Mouse (Mus musculus) ES-CJ7 (cell line): Measurements from ENCODE around the gene Cdh5.
"Not testable (repeated sequence)": the region's sequence is repeated elsewhere in the genome, so short reads cannot be mapped to it uniquely, and the experiment has no call there.

ENCODE experiments used
- DNase-seq: peaks from one replicate; pipeline ENCODE4 v3.0.0; 2011; ENCODE audit warnings: low read depth, low spot score

The Cdh5 gene

GRCm38 (mm10) chr8:104101415-104101814 is at the start of gene Cdh5:
Gene Cdh5, plus strand, starts transcription at chr8:104101625.
- no peak for DNase-seq

DNA sequence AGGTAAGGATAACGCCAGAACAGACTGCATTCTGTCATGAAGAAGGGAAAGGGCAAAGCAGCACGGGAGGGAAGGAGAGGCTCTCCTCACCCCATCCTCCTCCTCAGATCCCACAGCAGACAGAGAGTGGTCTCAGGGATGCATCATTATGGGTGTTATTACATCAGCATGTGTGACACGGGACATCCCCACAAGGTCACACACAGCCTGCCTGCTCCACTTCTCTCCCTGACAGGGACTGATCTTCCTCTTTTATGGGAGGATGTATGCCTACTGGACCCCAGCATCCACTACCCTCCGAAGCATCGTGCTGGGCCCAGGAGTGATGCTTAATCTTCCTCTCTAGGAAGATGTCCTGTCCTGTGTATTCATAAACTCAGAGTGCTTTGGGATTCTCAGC is 41.5 kb upstream of the Cdh5 start:
- no peak for DNase-seq

DNA sequence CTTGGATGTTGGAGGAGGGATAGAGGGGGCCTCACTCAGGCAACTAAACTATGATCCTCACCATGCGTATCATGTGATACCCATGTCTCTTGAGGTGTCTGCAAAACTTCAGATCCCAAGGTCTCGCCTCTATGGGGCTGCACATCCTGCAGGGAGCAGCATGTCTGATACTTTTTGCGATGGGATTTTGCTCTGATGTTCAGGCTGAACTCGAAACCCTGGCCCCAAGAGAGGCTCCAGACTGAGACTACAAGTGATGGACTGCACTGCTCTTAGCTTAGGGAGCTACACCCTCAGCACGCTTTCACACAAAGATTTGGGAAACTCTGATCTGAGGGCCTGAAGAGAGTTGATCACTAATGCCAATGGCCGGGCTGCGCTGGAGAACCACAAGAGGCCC is 41.0 kb upstream of the Cdh5 start:
- DNase-seq, result no peak

GRCm38 (mm10) chr8:104061048-104061988 is 40.1 kb upstream of the Cdh5 start:
- DNase-seq, result no peak

DNA sequence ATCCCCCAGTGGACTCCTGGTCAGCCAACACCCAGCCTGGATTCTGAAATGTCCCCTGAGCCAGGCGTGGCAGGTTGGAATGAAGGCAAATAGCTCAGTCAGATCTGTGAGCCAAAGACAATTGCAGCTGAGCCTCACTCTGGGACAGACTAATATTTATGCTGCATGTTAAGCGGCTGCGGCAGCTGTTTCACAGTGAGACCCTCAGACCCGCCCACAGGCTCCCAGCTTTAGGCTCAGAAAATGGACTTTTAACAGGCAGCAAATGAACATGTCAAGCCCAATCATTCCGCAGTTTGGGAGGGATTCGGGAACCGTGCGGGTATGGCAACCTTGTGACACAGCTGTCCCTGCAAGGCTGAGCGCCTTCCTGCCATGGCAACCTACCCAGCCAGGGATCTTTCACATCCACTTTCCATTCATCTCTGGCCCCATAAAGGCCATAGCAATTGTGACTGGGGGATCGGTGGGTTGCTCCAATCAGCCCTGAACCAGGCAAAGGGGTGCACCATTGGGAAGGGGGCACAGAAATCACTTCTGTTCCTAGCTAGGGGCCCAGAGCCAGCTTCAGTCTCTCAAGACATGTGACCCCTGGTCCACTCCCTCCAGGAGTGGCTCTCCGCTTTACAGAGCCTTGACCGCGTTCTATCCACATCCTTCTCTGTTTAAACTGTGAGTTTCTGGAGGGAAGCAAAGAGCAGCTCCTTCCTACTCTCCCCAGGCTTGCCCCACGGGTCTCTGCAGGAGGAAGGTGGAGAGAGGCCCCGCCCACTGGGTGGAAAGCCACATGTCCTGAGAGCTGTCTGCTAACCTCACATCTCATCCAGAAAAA is 39.2 kb upstream of the Cdh5 start:
- DNase-seq, result no peak

DNA sequence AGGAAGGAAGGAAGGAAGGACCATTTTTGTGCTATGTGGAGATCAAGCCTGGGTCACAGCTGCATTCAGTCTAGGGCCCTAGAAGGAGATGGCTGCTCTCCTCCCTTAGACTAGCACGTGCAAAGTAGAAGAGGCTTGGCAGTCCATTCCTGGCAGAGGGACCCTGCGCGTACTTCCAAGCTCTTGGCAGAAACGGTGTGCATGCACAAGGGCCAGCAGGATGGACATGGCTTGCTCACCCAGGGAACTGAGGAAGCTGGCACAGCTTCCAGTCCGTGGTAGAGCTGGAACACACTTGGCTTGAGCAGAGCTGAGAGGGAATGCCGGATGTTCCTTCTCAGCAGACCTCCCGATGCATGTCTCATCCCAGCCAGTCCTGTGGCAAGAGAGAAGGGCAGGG is 36.2 kb upstream of the Cdh5 start:
- no peak for DNase-seq

- no peak for DNase-seq
Observed at GRCm38 (mm10) chr8:104065906-104066518, 35.4 kb upstream of the Cdh5 start.

GRCm38 (mm10) chr8:104067390-104067925 is 34.0 kb upstream of the Cdh5 start:
- DNase-seq, result no peak

DNA sequence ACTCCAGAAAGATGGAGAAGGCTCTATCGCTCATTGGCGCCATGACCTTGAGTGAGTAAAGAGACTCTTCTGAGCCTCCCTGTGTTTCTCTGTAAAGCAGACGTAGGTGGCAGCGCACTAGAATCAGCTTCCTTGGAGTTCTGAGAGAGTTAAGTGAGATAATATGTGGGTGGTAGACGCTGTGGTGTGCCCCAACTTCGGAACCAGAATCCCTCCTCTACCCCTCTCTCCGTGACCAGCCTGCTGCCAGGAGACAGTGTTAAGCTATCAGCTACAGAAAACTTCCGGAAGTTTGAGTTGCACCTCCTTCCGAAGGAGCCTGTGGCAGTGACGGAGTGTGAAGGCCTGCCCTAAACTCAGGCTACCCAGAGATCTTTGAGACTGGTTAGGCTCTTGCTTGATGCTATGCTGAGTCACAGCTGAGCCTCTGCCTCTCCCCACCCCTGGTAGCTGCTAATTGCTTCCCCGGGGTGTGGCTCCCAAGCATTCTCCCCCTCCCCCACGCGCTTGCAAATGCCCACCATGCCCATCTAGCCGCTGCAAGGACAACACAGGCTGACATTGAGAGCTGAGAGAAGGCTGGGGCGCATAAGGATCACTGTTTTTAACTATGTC is 32.9 kb upstream of the Cdh5 start:
- peak; percentile 89 for DNase-seq

DNA sequence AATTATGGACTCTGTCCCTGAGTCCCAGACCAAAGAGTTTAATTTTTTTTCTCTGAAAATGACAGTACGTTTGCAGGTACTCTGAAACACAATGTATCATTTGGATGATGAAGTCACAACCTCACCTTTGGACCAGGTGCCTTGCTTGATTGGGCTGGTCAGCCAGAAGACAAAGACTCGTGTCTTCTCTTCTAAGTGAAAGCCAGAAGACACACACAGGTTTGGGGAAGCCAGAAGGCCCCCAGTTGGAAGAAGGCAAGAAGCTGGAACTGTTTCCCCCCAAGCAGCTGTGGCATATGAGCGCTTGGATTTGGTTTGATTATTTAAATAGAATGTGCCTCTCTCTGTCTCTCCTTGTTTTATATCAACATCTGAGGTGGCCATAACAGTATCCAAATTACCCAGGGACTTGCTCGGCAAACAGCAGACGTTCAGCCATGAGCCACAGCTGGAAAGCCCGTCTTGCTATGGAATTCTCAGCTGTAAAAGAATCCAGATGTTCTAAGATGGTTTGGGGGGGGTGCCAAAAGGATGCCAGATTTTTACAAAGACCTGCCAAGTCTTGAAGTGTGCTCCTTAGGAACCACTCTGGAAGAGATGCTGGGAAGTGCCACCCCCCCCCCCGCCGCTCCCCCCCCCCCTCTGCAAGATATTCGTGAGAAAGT is 31.1 kb upstream of the Cdh5 start:
- not testable (repeated sequence) for DNase-seq

DNA sequence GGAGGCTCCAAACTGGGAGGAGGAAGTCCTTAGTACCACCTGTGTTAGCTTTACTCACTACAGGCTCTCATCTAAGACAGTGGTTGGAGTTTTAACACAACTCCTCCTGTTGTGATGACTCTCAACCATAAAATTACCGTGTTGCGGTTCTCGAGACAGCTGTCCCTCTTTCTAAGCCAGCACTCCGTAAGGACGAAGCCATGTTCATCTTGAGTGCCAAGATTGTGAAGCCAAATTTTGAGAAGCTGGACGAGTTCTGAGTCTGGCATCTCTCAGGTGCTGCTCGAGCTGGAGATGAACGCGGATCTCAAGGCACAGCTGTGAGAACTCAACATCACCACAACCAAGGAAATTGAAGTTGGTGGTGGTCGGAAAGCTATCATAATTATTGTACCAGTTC is 30.5 kb upstream of the Cdh5 start:
- DNase-seq, result no peak

GRCm38 (mm10) chr8:104075079-104075478 is 26.3 kb upstream of the Cdh5 start:
- DNase-seq, result no peak

DNA sequence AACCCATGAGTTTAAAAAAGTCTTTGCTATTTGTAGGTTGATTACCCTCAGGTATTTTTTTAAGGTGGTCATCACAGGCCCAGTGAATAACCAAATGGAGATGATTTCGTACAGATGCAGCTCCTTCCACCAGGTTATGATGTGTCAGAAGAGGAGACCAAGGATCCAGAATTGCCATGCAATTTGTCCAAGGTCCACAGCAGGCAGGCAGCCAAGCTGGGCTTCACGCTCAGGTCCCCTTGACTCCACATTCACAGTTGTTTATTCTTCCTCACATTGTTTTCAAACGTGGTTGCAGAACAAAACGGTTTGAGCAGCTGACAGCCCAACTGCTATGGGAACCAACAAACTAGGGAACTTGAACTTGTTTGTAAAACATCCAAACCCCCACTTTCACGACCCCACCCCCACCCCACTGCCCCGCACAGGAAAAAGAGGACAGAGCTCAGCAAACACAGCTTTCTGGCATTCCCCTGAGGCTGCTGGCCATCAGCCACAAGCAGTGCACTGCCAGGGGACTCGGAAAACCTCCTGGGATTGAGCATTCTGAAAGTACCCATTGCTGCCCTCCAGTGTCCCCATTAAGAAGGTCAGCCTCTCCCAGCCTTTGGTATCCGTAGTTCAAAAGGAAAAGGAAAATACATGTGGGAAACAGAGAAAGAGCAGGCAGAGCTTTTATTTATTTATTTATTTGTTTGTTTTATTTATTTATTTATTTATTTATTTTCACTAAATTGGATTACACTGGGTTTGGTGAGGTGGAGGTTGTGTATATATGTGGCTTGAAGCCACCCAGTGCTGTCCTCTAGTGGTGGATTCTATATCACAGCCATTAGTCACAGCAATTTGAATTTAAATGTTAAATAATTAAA is 24.6 kb upstream of the Cdh5 start:
- peak; percentile 45 for DNase-seq

GRCm38 (mm10) chr8:104078091-104078490 is 23.3 kb upstream of the Cdh5 start:
- DNase-seq, result no peak

DNA sequence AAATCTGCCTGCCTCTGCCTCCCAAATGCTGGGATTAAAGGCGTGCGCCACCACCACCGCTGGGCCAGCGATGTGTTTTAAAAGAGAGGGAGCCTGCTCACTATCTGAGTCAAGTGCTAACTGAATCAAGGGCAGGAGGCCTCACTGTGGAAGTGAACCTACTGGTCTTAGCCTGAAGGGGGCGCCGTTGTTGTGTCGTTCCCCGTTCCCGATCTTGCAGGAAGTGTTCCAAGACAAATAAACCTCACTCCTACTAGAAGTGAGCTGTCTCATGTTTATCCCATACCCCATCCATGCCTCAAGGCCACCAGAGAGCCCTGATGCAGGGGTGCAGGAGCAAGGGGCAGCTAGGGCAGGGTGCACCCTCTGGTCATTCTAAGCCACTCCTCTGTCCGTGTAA is 16.1 kb upstream of the Cdh5 start:
- peak; percentile 63 for DNase-seq

GRCm38 (mm10) chr8:104086615-104087014 is 14.8 kb upstream of the Cdh5 start:
- peak; percentile 50 for DNase-seq

GRCm38 (mm10) chr8:104087091-104087490 is 14.3 kb upstream of the Cdh5 start:
- DNase-seq, result peak; percentile 35

GRCm38 (mm10) chr8:104087878-104088277 is 13.5 kb upstream of the Cdh5 start:
- DNase-seq, result not testable (repeated sequence)

DNA sequence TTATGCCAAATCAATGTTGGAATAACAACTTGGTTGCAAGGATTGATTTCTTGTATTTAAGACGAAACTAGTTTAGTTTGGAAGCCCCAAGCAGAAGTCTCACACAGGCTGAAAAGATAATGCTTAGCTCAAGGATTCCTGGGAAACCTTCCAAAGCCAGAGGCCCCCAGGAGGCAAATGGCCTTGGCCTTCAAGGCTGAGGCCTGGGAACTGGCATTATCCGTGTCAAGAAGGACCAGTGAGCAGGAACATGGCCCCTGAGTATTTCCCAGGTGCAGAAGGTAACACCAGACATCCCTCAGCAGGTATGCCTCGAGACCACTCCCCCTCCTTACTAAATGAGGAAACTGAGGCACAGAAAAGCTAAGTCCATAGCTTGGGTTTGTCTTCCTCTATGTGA is 12.5 kb upstream of the Cdh5 start:
- no peak for DNase-seq
